Mouse (Mus musculus) heart, embryonic 12.5 days (tissue): ENCODE data around the gene Lin37. TPM values are rescaled to one million over a fixed set of nuclear protein-coding genes. Genes with fewer than 3 reads are reported as not detected.

Source experiments
- ATAC-seq: fragments of 200-750 bp; cut with Nextera tagmentation; 2 replicates; pipeline ENCODE4 v1.8.0; 2017; ENCODE audit warnings: moderate TSS enrichment, moderate library complexity; ENCODE audit not compliant: insufficient number of reproducible peaks, low FRiP score
- H3K27ac ChIP-seq: fragments of 300-500 bp; sonication (generic); 2 replicates; pipeline ENCODE4 v1.5.1; 2016; ENCODE audit warnings: mild to moderate bottlenecking, moderate library complexity; ENCODE audit not compliant: poor library complexity, severe bottlenecking
- H3K27me3 ChIP-seq: fragments of 300-500 bp; sonication (generic); replicated peaks from 2 replicates; pipeline ENCODE4 v1.6.1; 2016; ENCODE audit warnings: mild to moderate bottlenecking, moderate library complexity
- H3K36me3 ChIP-seq: fragments of 300-500 bp; sonication (generic); 2 replicates; pipeline ENCODE4 v1.6.1; 2016; ENCODE audit warnings: mild to moderate bottlenecking, moderate library complexity
- H3K4me1 ChIP-seq: fragments of 300-500 bp; sonication (generic); replicated peaks from 2 replicates; pipeline ENCODE4 v1.6.1; 2016; ENCODE audit warnings: mild to moderate bottlenecking
- H3K4me2 ChIP-seq: fragments of 300-500 bp; sonication (generic); 2 replicates; pipeline ENCODE4 v1.6.1; 2016; ENCODE audit warnings: mild to moderate bottlenecking, moderate library complexity
- H3K4me3 ChIP-seq: fragments of 300-500 bp; sonication (generic); 2 replicates; pipeline ENCODE4 v1.5.1; 2016; ENCODE audit warnings: mild to moderate bottlenecking
- H3K9ac ChIP-seq: fragments of 300-500 bp; sonication (generic); 2 replicates; pipeline ENCODE4 v1.6.1; 2016; ENCODE audit warnings: mild to moderate bottlenecking, moderate library complexity
- H3K9me3 ChIP-seq: fragments of 300-500 bp; sonication (generic); replicated peaks from 2 replicates; pipeline ENCODE4 v1.6.1; 2016; ENCODE audit warnings: mild to moderate bottlenecking, moderate library complexity
- WGBS: fragments of 180-500 bp; shearing (Covaris S2); methylation state at CpG from one replicate; pipeline ENCODE4 v1.1.7; 2016; 5-methylcytosine and 5-hydroxymethylcytosine counted together
- polyA plus RNA-seq: library from polyadenylated mRNA; unstranded; fragments of >200 nt; fragmentation: Nextera tagmentation; extraction: Ambion mirVana; gene quantifications from 2 replicates; pipeline ENCODE4 v1.2.1, GENCODE M21; 2016

Lin37 gene
- polyA plus RNA-seq, 1 experiment from 2014 or later, result 34.8 TPM

- Histone ChIP-seq H3K27ac (peak within 1 kb of the TSS; percentile 94), H3K4me3 (peak within 1 kb of the TSS; percentile 68), H3K27me3 (no peaks in the 10 kb centered on the region), H3K9ac (peak within 1 kb of the TSS; percentile 77), H3K4me1 (peaks cover 16% of the 10 kb centered on the region), H3K36me3 (peaks cover 35% of the 10 kb centered on the region), H3K4me2 (peak within 1 kb of the TSS; percentile 84), H3K9me3 (no peaks in the 10 kb centered on the region)
- WGBS, result under 1% methylated on average over 45 of the region's 45 CpGs
- ATAC-seq, result peak; percentile 89
Measured at GRCm38 (mm10) chr7:30563117-30563905, 3.7 kb upstream of the Lin37 start, which contains the start of the genes U2af1l4, Gm49396 and Psenen. Gene U2af1l4 (plus strand): TSS chr7:30563301. Gene Gm49396 (plus strand): TSS chr7:30563344. Gene Psenen (minus strand): TSS chr7:30563627.

- peak overlapping the region; percentile 76 for H3K9ac ChIP-seq
- H3K9me3 ChIP-seq, result no peaks in the 10 kb centered on the region
- peak overlapping the region; percentile 94 for H3K27ac ChIP-seq
- ATAC-seq, result no peak
- H3K4me1 ChIP-seq, result peaks cover 20% of the 10 kb centered on the region
- H3K4me2 ChIP-seq, result peak overlapping the region; percentile 84
- peaks cover 32% of the 10 kb centered on the region for H3K36me3 ChIP-seq
- H3K27me3 ChIP-seq, result no peaks in the 10 kb centered on the region
- peak overlapping the region; percentile 68 for H3K4me3 ChIP-seq
- 2% methylated on average over 27 of the region's 27 CpGs for WGBS
Measured at GRCm38 (mm10) chr7:30562526-30563116, 3.0 kb upstream of the Lin37 start.

GRCm38 (mm10) chr7:30560296-30560695, 658 bp upstream of the Lin37 start:
- H3K9me3 ChIP-seq, result no peaks in the 10 kb centered on the region
- no peak overlapping the region for H3K9ac ChIP-seq
- ATAC-seq, result no peak
- no peak overlapping the region for H3K27ac ChIP-seq
- H3K27me3 ChIP-seq, result no peaks in the 10 kb centered on the region
- H3K36me3 ChIP-seq, result peaks cover 34% of the 10 kb centered on the region
- WGBS, result 76% methylated on average over 2 of the region's 2 CpGs
- H3K4me3 ChIP-seq, result no peak overlapping the region
- H3K4me2 ChIP-seq, result 0 out of 2 replicates have a peak overlapping the region, but pooled peaks have one; percentile 95
- H3K4me1 ChIP-seq, result peaks cover 20% of the 10 kb centered on the region

GRCm38 (mm10) chr7:30558656-30559442, 789 bp downstream of the Lin37 start:
- ATAC-seq, result 0 out of 2 replicates have a peak, but pooled peaks have one; percentile 10
- H3K4me2 ChIP-seq, result peak overlapping the region; percentile 95
- 13% methylated on average over 12 of the region's 12 CpGs for WGBS
- H3K27ac ChIP-seq, result peak overlapping the region; percentile 45
- H3K27me3 ChIP-seq, result no peaks in the 10 kb centered on the region
- peak overlapping the region; percentile 67 for H3K4me3 ChIP-seq
- H3K4me1 ChIP-seq, result peaks cover 18% of the 10 kb centered on the region
- peaks cover 37% of the 10 kb centered on the region for H3K36me3 ChIP-seq
- H3K9me3 ChIP-seq, result no peaks in the 10 kb centered on the region
- peak overlapping the region; percentile 87 for H3K9ac ChIP-seq

DNA sequence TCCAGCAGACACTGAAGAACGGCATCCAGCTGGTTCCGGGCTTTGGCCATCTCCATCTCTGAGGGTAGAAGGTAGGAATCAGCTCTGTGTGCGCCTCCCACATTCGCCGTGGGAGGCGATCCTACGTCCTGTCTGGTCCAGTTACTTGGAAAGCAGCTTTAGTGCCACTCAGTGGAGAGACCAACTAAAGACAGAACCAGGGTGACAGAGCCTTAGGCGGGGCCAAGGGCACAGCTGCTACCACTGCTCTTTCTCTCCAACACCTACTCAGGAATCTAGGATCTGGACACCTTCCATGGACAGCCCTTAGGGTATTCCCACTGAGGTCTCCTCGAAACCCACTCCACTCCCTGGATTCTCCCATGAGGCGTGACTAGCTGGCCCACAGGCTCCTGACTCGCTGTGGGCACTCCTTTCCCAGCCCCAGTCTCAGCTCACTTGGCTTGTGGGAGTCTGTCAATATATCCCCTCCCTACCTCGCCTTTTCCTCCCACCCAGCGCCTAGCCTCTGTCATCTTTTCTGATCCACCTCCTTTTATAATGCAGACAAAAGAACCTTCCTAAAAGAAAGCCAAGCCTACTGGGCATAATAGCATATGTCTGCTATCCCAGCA, 1.6 kb downstream of the Lin37 start:
- Histone ChIP-seq H3K9ac (0 out of 2 replicates have a peak overlapping the region, but pooled peaks have one; percentile 87), H3K27me3 (no peaks in the 10 kb centered on the region), H3K36me3 (peaks cover 37% of the 10 kb centered on the region), H3K4me3 (peak overlapping the region; percentile 67), H3K4me1 (peaks cover 26% of the 10 kb centered on the region), H3K4me2 (peak overlapping the region; percentile 95), H3K9me3 (no peaks in the 10 kb centered on the region), H3K27ac (no peak overlapping the region)
- 87% methylated on average over 13 of the region's 13 CpGs for WGBS
- ATAC-seq, result no peak

- whole genome bisulfite sequencing, result 92% methylated on average over 18 of the region's 18 CpGs
- H3K4me3 ChIP-seq, result no peak overlapping the region
Measured at GRCm38 (mm10) chr7:30556894-30557536, 2.6 kb downstream of the Lin37 start.

GRCm38 (mm10) chr7:30553810-30554584, 5.6 kb downstream of the Lin37 start:
- Histone ChIP-seq H3K4me1 (peaks cover 23% of the 10 kb centered on the region), H3K9ac (peak overlapping the region; percentile 76), H3K9me3 (no peaks in the 10 kb centered on the region), H3K27ac (no peak overlapping the region), H3K4me2 (peak overlapping the region; percentile 82), H3K27me3 (no peaks in the 10 kb centered on the region), H3K4me3 (peak overlapping the region; percentile 66), H3K36me3 (peaks cover 40% of the 10 kb centered on the region)
- WGBS, result 85% methylated on average over 22 of the region's 22 CpGs
- ATAC-seq, result no peak

More at GRCm38 (mm10) chr7:30556894-30557536, 2.6 kb downstream of the Lin37 start:
- H3K27me3 ChIP-seq, result no peaks in the 10 kb centered on the region
- no peaks in the 10 kb centered on the region for H3K9me3 ChIP-seq
- no peak overlapping the region for H3K9ac ChIP-seq
- H3K27ac ChIP-seq, result no peak overlapping the region
- no peak overlapping the region for H3K4me2 ChIP-seq
- H3K36me3 ChIP-seq, result peaks cover 37% of the 10 kb centered on the region
- peaks cover 26% of the 10 kb centered on the region for H3K4me1 ChIP-seq
- no peak for ATAC-seq

- Histone ChIP-seq H3K27me3 (no peaks in the 10 kb centered on the region), H3K27ac (peak overlapping the region; percentile 86), H3K9ac (peak overlapping the region; percentile 76), H3K9me3 (no peaks in the 10 kb centered on the region), H3K4me2 (peak overlapping the region; percentile 82), H3K4me1 (peaks cover 15% of the 10 kb centered on the region), H3K36me3 (peaks cover 48% of the 10 kb centered on the region), H3K4me3 (peak overlapping the region; percentile 66)
- 6% methylated on average over 23 of the region's 23 CpGs for WGBS
- no peak for ATAC-seq
Measured at GRCm38 (mm10) chr7:30553021-30553589, 6.5 kb downstream of the Lin37 start.

DNA sequence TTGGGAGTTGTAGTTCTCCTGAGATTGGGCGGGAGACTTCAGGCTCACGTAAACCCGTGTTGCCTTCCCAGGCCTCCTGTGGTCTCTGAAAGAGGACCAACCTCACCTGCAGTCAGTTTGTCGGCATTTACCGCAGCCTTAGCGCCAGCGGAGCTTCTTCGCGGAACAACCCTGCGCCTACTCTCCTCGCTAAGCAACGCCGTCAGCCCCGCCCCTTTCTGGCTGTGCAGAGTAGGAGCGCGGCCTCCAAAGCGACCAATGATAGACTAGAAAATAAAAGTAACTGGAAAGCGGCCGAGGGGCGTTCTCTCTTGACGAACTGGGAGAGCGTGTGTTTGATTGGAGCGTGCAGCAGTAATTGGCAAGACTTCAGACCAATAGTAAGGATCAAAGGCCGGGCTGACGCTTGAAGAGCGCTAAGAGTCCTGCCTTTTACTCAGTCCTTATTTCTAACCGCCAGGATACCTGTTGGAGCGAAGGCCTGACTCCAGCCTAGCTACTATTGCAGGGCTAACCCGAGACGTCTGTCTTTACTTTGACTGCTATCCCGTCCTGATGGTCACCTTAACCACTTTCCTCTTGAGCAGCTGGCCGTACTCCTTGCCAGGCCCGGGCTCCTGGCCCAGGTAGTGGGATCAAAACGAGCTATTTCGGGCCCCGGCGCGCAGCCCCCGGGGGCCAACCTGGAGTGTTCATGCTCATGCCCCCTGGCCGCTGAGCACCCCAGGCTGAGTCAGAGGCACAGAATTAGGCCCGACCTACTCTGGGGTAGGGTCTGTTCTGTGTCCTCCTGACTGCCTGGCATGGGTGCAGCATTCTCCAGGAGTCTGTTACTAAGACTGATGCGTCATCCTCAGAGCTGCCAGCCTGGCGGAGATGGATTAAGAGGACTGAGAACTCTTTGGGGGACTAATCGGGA, 7.3 kb downstream of the Lin37 start, which contains the start of the genes Hspb6 and Proser3:
TSS of gene Hspb6 (plus strand) at position 77 of the 919 bp plus-strand sequence.
TSS of gene Proser3 (minus strand) at position 198 of the 919 bp plus-strand sequence.
- peak within 1 kb of the TSS; percentile 81 for H3K9ac ChIP-seq
- H3K27me3 ChIP-seq, result no peaks in the 10 kb centered on the region
- peak within 1 kb of the TSS; percentile 95 for H3K27ac ChIP-seq
- H3K4me1 ChIP-seq, result peaks cover 12% of the 10 kb centered on the region
- peaks cover 50% of the 10 kb centered on the region for H3K36me3 ChIP-seq
- H3K4me3 ChIP-seq, result peak within 1 kb of the TSS; percentile 66
- peak within 1 kb of the TSS; percentile 82 for H3K4me2 ChIP-seq
- ATAC-seq, result peak; percentile 95
- no peaks in the 10 kb centered on the region for H3K9me3 ChIP-seq
- under 1% methylated on average over 44 of the region's 44 CpGs for WGBS
